Mouse (Mus musculus) myocyte (in vitro differentiated cells): Measurements from ENCODE around the gene Dgcr6.

Experiments
- E2F4 ChIP-seq: IDR thresholded peaks from one replicate; pipeline ENCODE4 v1.6.1; 2011; ENCODE audit warnings: mild to moderate bottlenecking, control low read depth, moderate library complexity; ENCODE audit not compliant: insufficient read depth
- MAX ChIP-seq: IDR thresholded peaks from one replicate; pipeline ENCODE4 v1.6.1; 2011; ENCODE audit warnings: low read depth, mild to moderate bottlenecking, control low read depth
- MYOD1 ChIP-seq, 3 experiments: IDR thresholded peaks; one replicate each; pipeline ENCODE4 v1.6.1; 2011; ENCODE audit warnings: control low read depth in 2 of 3, low read depth in 2 of 3, mild to moderate bottlenecking in 2 of 3, moderate library complexity in 1 of 3; ENCODE audit not compliant: insufficient read length in 2 of 3, control insufficient read depth in 1 of 3
- POLR2A ChIP-seq: IDR thresholded peaks from one replicate; pipeline ENCODE4 v1.6.1; 2011; ENCODE audit warnings: low read depth, mild to moderate bottlenecking, control low read depth, moderate library complexity; ENCODE audit not compliant: insufficient read length
- POLR2AphosphoS2 ChIP-seq: IDR thresholded peaks from one replicate; pipeline ENCODE4 v1.6.1; 2011; ENCODE audit warnings: low read depth, control low read depth; ENCODE audit not compliant: insufficient read length
- SRF ChIP-seq: IDR thresholded peaks from one replicate; pipeline ENCODE4 v1.6.1; 2011; ENCODE audit warnings: low read depth; ENCODE audit not compliant: control insufficient read depth, insufficient read length
- TCF12 ChIP-seq: IDR thresholded peaks from one replicate; pipeline ENCODE4 v1.6.1; 2011; ENCODE audit warnings: mild to moderate bottlenecking, control low read depth; ENCODE audit not compliant: poor library complexity, insufficient read depth, severe bottlenecking
- USF1 ChIP-seq: IDR thresholded peaks from one replicate; pipeline ENCODE4 v1.6.1; 2011; ENCODE audit warnings: low read depth, mild to moderate bottlenecking, control low read depth, moderate library complexity

GRCm38 (mm10) chr16:18034286-18034685, 18.4 kb upstream of the Dgcr6 start:
- TF ChIP-seq POLR2A, result no peak
- no peak for TF ChIP-seq TCF12
- no peak for TF ChIP-seq USF1
- no peak for TF ChIP-seq E2F4
- no peak for TF ChIP-seq POLR2AphosphoS2
- no peak for TF ChIP-seq MAX
- TF ChIP-seq SRF, result no peak
- no peak for TF ChIP-seq MYOD1 (IDR thresholded peaks at IDR 0.05; ENCODE audit: control insufficient read depth in 1 of 3, insufficient read length in 2 of 3, low read depth in 2 of 3)
